Mouse (Mus musculus): Measurements from ENCODE around the gene Gm29289.
"Not testable (repeated sequence)": the region's sequence is repeated elsewhere in the genome, so short reads cannot be mapped to it uniquely, and the experiment has no call there.

Gm29289 gene

GRCm38 (mm10) chrY:2932282-2932681, at the start of gene Gm29289:
Gm29289 (plus strand) TSS chrY:2932582.
- not testable (repeated sequence) for DNase-seq

- not testable (repeated sequence) for DNase-seq
Observed at GRCm38 (mm10) chrY:2900689-2901088, 31.7 kb upstream of the Gm29289 start, which contains the start of gene Gm10352. Gm10352 (plus strand) TSS chrY:2900989.
